Mouse (Mus musculus) Patski (cell line): ENCODE data around the gene St8sia1. TPM values are rescaled to one million over a fixed set of nuclear protein-coding genes. Genes with fewer than 3 reads are reported as not detected.
A peak's percentile ranks its signal among the peaks of the same experiment; 100 is the strongest.

Source experiments
- ATAC-seq: fragments of 100-300 bp; one replicate; pipeline ENCODE4 v1.8.0; 2021
- CTCF ChIA-PET: fragments of 350-600 bp; sonication (Branson Sonifier 250); formaldehyde crosslinking; loops from one replicate; lab custom pipeline; 2022; ENCODE audit warnings: inconsistent platforms; lab: Charles Lee
- POLR2A ChIA-PET: fragments of 350-600 bp; sonication (Branson Sonifier 250); formaldehyde crosslinking; loops from one replicate; lab custom pipeline; 2022; ENCODE audit warnings: antibody characterized with exemption, inconsistent platforms; lab: Charles Lee
- DNase-seq: peaks from one replicate; pipeline ENCODE4 v3.0.0-alpha.2; 2011; ENCODE audit warnings: low read depth, low spot score
- H3K27me3 ChIP-seq: fragments of 371-371 bp; one replicate; pipeline ENCODE4 v1.5.1; 2021
- CTCF ChIP-seq: fragments of 100-300 bp; IDR thresholded peaks from one replicate; pipeline ENCODE4 v1.5.1; 2021
- in situ Hi-C: fragments of 300-500 bp; cut with MboI; formaldehyde crosslinking; loops from 3 replicates; pipeline ENCODE4 v1.11.1; 2018; ENCODE audit warnings: low pct_unique_long_range_greater_than_20kb, mixed read lengths
- polyA plus RNA-seq: library from polyadenylated mRNA; unstranded; gene quantifications from one replicate; pipeline ENCODE4 v1.2.3, GENCODE M21; 2021

Gene St8sia1
- polyA plus RNA-seq, 1 experiment from 2014 or later = 0.65 TPM

- ChIA-PET POLR2A (no interaction called here), CTCF (no interaction called here)
- no peak for DNase-seq
- ATAC-seq = no peak
- in situ Hi-C loops = loop anchor here (25.0 kb wide), 1 partner anchor 395 kb away; no protein-coding TSS in a partner anchor
- no peak for TF ChIP-seq CTCF
- no peaks in the 10 kb centered on the region for H3K27me3 ChIP-seq
Observed at GRCm38 (mm10) chr6:142792241-142792968, 171.8 kb downstream of the St8sia1 start.

DNA sequence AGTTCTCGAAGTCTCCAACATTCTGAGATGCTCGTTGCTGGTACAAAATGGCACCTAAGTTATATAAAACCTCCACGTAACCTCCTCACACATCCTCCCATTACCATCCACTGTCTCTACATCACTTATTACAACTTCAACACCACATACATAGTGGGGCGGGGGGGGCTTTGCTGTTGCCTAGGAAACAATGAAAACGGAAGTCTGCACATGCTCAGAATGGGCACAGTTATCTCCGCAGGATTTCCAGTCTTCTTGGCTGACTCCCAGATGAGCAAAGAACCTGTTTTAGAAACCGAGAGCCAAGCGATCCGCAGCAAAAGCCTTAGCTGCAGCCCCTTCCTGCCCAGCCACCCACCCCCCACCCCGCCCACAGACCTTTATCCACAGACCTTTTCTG is 174.5 kb downstream of the St8sia1 start:
- H3K27me3 ChIP-seq = no peaks in the 10 kb centered on the region
- in situ Hi-C loops = loop anchor here (25.0 kb wide), 1 partner anchor 398 kb away; no protein-coding TSS in a partner anchor
- ChIA-PET POLR2A (no interaction called here), CTCF (no interaction called here)
- DNase-seq = no peak
- no peak for TF ChIP-seq CTCF
- ATAC-seq = no peak

DNA sequence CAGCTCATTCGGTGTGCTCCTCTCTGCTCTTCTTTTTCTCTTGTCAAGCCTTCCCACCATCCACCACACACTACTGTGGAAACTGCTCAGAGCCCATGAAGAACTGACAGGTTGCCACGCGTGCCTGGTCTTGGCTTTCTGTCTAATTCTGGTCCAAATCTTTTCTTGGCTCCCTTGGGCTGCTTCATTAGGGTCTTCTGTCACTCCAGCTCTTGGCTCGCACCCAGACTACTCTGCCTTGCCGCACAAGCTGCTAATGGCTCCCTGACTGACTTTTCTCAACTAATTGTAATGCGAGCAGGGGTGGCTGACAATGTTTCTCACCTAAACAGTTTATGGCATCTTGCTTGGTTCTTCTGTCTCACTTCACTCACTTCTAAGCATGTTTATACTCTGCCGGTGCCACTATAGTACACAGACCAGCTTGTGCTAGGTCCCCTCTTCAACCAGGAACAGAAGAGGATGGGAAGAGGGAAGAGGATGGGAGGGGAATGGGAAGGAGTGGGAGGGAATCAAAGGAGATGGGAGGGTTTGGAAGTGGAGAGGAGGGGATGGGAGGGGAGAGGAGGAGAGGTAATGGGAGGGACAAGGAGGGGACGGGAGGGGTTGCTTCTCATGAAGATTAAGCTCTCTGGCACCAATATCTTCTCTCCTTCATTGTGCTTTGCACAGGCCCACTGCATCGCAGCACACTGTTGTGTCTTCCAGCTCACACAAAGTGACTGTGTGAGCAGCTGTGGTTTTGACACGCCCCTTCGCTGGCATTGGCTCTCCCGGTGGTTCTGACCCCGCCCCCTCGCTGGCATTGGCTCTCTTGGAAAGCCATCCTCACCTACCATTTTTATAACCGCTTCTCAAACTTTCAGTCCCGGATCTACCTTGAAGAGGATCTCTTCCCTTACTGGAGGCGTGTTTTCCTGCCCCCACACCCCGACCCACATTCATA is 175.9 kb downstream of the St8sia1 start:
- no peak for DNase-seq
- H3K27me3 ChIP-seq = no peaks in the 10 kb centered on the region
- TF ChIP-seq CTCF = no peak
- in situ Hi-C loops = loop anchor here (25.0 kb wide), 1 partner anchor 399 kb away; no protein-coding TSS in a partner anchor
- ATAC-seq = no peak
- ChIA-PET POLR2A (interaction anchor here (0.6 kb wide), 1 partner anchor 261 kb away, joined by 5 read pairs; no protein-coding TSS in a partner anchor), CTCF (interaction anchor here (0.9 to 1.1 kb wide), 2 partner anchors 11 to 177 kb away, joined by 3 to 4 read pairs; no protein-coding TSS in a partner anchor)

- DNase-seq (no peak), ATAC-seq (no peak)
- no peaks in the 10 kb centered on the region for H3K27me3 ChIP-seq
- ChIA-PET CTCF (interaction anchor here (0.6 to 2.5 kb wide), 2 partner anchors 9 to 12 kb away, joined by 3 to 9 read pairs; no protein-coding TSS in a partner anchor), POLR2A (interaction anchor here (0.7 kb wide), 1 partner anchor 73 kb away, joined by 4 read pairs; no protein-coding TSS in a partner anchor)
- in situ Hi-C loops = loop anchor here (25.0 kb wide), 1 partner anchor 401 kb away; no protein-coding TSS in a partner anchor
- TF ChIP-seq CTCF = no peak
Observed at GRCm38 (mm10) chr6:142786106-142786505, 178.1 kb downstream of the St8sia1 start.

DNA sequence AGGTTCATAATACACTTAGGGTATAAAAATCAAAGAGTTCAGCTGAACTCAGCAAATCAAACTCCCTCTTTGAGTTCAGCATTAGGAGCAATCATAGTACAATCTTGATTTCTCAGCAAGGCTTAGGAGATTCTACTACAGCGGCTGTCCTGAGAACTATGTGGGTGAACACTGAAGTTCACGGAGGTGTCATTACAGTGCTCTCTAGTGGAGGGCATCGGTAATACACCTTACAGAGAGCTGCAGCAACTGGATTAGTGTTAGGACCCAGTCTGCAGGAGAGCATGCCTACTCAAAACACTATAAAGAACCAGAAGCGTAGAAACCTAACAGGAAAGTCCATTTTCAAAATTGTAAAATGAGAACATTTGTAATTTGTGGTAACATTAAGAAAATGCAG is 178.9 kb downstream of the St8sia1 start:
- POLR2A ChIA-PET = no interaction called here
- CTCF ChIA-PET = interaction anchor here (1.0 to 2.5 kb wide), 3 partner anchors 9 to 11 kb away, joined by 4 to 9 read pairs (median 6); no protein-coding TSS in a partner anchor
- H3K27me3 ChIP-seq = no peaks in the 10 kb centered on the region
- TF ChIP-seq CTCF = peak; percentile 75
- ATAC-seq (peak; percentile 51), DNase-seq (no peak)
- in situ Hi-C loops = loop anchor here (25.0 kb wide), 1 partner anchor 402 kb away; no protein-coding TSS in a partner anchor

DNA sequence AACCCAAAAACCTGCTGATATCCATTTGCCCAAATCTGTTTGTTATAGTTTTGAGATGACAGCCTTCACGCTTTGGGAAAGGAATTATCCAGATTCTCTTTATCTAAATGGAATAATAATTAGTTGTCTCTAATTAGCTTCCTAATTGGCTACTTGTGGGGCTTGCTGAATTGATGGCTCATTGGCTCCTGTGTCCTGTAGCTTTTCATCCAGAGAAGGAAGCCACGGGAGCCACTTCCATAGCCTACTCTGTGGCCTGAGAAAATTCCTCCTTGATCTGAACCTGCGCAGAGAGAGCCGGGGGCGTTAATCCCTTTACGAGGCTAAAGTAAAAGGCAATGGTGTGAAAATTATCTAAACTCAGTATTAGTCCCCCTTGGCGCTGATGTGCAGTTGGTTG is 183.0 kb downstream of the St8sia1 start:
- TF ChIP-seq CTCF = no peak
- POLR2A ChIA-PET = no interaction called here
- CTCF ChIA-PET = interaction anchor here (1.1 kb wide), 1 partner anchor 30 kb away, joined by 3 read pairs; no protein-coding TSS in a partner anchor
- no peaks in the 10 kb centered on the region for H3K27me3 ChIP-seq
- DNase-seq (no peak), ATAC-seq (no peak)
- in situ Hi-C loops = loop anchor here (5.0 to 25.0 kb wide), 2 partner anchors 186 to 406 kb away; no protein-coding TSS in a partner anchor

- CTCF ChIA-PET = interaction anchor here (1.1 kb wide), 1 partner anchor 30 kb away, joined by 3 read pairs; no protein-coding TSS in a partner anchor
- no peak for DNase-seq
- in situ Hi-C loops = loop anchor here (5.0 to 25.0 kb wide), 2 partner anchors 187 to 407 kb away; no protein-coding TSS in a partner anchor
- POLR2A ChIA-PET = no interaction called here
- H3K27me3 ChIP-seq = no peaks in the 10 kb centered on the region
- ATAC-seq = no peak
- no peak for TF ChIP-seq CTCF
Observed at GRCm38 (mm10) chr6:142780574-142781033, 183.6 kb downstream of the St8sia1 start.

GRCm38 (mm10) chr6:142779812-142780573 is 184.3 kb downstream of the St8sia1 start:
- H3K27me3 ChIP-seq = no peaks in the 10 kb centered on the region
- no peak for ATAC-seq
- in situ Hi-C loops = loop anchor here (5.0 to 25.0 kb wide), 2 partner anchors 187 to 407 kb away; no protein-coding TSS in a partner anchor
- no peak for DNase-seq
- ChIA-PET POLR2A (interaction anchor here (0.6 kb wide), 1 partner anchor 23 kb away, joined by 4 read pairs; no protein-coding TSS in a partner anchor), CTCF (interaction anchor here (1.1 kb wide), 2 partner anchors 31 to 185 kb away, joined by 3 to 5 read pairs; no protein-coding TSS in a partner anchor)
- TF ChIP-seq CTCF = no peak
